Mouse (Mus musculus): ENCODE measurements around the gene Rnf20. TPM values are rescaled to one million over a fixed set of nuclear protein-coding genes. Genes with fewer than 3 reads are reported as not detected.

Rnf20 gene
- polyA plus RNA-seq, 2 experiments from 2014 or later: 52.9 to 59.0 TPM

GRCm38 (mm10) chr4:49661664-49662063, 29.9 kb downstream of the Rnf20 start:
- ATAC-seq: no peak

DNA sequence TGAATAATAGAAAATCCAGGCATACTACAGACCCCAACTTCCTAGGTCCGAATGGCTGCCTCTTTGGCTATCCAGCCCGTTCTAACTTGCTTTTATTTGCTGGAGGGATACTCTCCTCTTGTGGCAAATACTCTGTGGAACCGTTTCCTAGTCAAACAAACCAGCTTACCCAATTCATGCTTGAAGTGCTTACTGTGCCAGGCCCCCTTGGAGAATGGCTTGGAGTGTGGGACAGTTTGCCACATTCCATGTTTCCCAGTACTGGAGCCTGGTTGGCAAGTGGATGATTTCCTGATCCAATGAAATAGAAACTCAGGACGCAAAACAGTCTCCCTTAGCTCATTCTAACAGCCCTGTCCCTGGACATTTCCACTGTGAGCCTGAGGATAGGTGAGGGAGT, 30.4 kb downstream of the Rnf20 start:
- ATAC-seq: no peak

- ATAC-seq: no peak
Observed at GRCm38 (mm10) chr4:49664850-49665249, 33.0 kb downstream of the Rnf20 start.

DNA sequence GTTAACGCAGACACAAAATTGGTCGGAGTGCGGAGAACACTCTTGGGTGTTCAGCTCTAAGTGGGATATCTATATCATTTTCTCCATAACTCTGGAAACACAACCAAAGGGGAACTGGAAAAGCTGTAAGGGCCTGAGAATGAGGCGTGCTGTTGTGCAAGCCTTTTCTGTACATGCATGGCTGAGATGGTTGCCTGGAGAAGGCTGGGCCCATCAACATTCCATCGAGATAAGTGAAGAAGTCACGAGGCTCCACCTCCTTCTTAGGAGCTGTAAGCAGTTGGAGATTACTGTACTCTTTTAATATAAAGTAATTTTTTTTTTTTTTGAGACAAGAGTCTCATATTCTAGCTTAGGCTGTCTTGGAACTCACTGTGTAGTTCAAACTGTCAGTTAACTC, 44.3 kb downstream of the Rnf20 start:
- ATAC-seq: no peak

- ATAC-seq: no peak
Observed at GRCm38 (mm10) chr4:49676790-49677189, 45.0 kb downstream of the Rnf20 start.

DNA sequence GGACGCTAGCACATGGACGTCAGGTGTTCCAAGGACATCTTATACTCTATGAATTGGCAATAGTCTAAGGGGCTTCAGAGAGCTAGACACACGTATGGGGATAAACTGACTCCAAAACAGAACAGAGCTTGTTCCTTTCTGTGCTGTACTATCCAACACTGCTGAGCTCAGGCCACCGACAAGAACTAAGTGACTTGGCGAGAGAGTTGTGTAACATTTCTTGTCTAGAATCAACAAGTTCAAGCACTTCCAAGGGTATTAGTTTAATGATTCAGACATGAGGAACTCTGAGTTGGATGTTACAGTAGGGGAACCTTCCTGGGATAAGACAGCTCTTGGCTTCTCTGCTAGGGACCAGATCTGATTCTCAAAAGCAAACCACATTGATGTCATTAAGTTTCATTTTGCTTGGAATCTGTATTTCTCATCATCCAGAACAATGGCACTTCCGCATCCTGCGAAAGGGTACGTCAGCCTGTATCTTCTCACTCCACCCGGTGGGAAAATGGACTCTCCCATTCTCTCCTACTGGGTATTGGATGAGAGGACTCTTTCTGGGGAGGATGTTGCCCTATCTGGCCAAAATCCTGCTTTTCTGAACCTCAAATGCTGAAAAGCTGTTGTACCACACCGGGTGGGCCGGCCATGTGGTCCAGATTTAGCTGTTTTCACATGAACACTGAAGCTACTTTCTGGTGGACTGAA, 48.5 kb downstream of the Rnf20 start:
- ATAC-seq: no peak

- ATAC-seq: no peak
Observed at GRCm38 (mm10) chr4:49681812-49682211, 50.0 kb downstream of the Rnf20 start, which contains the start of gene Ppp3r2. Gene Ppp3r2, minus strand, starts transcription at chr4:49682024.

DNA sequence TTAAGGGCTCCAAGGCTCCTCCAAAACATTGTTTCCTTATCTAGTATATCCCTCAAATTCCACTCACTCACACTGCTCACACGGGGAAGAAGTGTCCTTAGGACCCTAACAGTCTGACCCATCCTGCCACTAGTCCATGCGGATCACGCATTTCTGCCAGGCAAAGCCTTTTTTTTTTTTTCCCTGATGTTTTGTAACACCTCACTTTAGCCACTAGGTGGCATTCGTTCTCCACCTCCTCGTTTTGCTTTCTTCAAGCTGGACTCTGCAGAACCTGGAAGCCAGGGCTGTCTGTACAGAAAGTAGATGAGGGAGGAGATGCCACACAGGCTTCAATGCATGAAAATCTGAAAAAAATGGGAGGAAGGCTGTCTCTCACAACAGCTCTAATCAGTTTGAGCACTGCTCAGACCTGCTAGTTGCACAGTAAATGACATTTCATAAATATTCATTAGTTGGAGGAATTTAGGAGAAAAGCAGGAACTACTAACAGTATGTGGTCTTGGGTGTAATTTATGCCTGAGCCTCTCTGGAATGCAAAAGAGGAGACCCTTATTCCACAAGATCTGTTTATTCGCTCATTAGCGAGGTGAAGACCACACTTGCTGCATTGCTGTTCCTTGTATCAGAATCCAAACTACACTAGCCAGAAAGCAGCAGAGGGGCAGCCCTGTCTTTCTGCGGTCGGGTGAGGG, 56.9 kb downstream of the Rnf20 start:
- ATAC-seq: no peak

GRCm38 (mm10) chr4:49691405-49692194, 59.8 kb downstream of the Rnf20 start:
- no peak for ATAC-seq

Other genes with a start within 250 kb of the Rnf20 start
- gene Acnat2, start 223.9 kb upstream of the Rnf20 start, polyA plus RNA-seq (2017; shearing (Covaris generic)): not detected
- gene Acnat1, start 158.1 kb upstream of the Rnf20 start, polyA plus RNA-seq (2017; shearing (Covaris generic)): not detected
- gene Baat, start 125.4 kb upstream of the Rnf20 start, polyA plus RNA-seq (2017; shearing (Covaris generic)): not detected
- 10 to 100 TPM; 29.9 to 30.4 TPM for gene Mrpl50, start 110.9 kb upstream of the Rnf20 start, polyA plus RNA-seq (2017; shearing (Covaris generic))
- 1 to 10 TPM; 2.3 to 3.0 TPM for gene Zfp189, start 110.8 kb upstream of the Rnf20 start, polyA plus RNA-seq (2017; shearing (Covaris generic))
- not detected for gene Aldob, start 82.5 kb upstream of the Rnf20 start, polyA plus RNA-seq (2017; shearing (Covaris generic))
- gene Tmem246, start 34.1 kb upstream of the Rnf20 start, polyA plus RNA-seq (2017; shearing (Covaris generic)): not detected
- under 1 TPM in 1 of 2 experiments, not detected in 1; 0.36 TPM for gene Ppp3r2, start 50.0 kb downstream of the Rnf20 start, polyA plus RNA-seq (2017; shearing (Covaris generic))
- not detected for gene Grin3a, start 213.7 kb downstream of the Rnf20 start, polyA plus RNA-seq (2017; shearing (Covaris generic))